Mouse (Mus musculus) CD4-positive, CD25-positive, alpha-beta regulatory T cell, adult 2 months (primary cell): ENCODE measurements around the gene Ppfia1.

Source experiments
- DNase-seq: peaks from one replicate; pipeline ENCODE4 v3.0.0-alpha.2; 2012; ENCODE audit warnings: low read depth, low spot score

Gene Ppfia1

DNA sequence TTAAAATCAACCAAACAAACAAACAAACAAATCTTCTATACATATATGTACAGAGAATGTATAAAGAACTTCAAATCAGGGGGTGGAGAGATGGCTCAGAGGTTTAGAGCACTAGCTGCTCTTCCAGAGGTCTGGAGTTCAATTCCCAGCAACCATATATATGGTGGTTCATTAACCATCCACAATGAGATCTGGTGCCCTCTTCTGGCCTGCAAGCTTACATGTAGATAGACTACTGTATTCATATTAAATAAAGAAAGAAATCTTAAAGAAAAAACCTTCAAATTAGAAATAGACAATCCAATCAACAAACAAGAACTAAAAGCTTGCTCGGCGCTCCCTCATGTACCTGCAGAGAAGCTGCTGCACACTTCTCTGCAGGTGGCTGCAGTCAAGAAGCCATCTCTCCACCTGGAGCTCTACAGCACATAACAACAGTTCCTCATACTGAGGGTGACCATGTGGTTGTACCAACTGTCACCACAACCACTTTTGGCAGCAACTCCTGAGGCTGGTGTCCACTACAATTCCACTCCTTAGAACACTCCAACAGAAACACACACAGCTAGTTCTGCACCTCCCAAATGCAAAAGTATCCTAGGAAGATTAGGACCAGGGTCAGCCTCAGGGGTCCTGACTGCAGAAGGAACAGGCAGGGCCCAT lies 3.5 kb downstream of the Ppfia1 start:
- peak; percentile 35 for DNase-seq

DNA sequence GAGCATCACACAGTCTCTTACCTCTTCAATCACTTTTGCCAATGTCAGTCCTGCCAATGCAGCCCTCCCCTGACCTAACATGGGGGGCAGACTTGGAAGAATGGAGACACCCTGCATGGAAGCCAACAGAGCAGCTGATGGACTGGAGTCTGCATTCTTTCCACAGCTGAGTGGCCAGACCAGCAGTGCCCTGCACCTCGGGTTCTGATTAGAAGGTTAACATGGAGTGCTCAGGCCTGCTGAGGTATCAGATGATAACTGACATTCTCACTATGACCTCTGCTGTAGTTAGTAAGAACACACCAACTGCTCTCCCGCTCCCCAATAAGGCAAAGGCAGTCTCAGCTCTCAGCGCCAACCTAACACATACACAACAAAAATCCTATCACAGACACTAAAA lies 8.3 kb downstream of the Ppfia1 start:
- DNase-seq = no peak

DNA sequence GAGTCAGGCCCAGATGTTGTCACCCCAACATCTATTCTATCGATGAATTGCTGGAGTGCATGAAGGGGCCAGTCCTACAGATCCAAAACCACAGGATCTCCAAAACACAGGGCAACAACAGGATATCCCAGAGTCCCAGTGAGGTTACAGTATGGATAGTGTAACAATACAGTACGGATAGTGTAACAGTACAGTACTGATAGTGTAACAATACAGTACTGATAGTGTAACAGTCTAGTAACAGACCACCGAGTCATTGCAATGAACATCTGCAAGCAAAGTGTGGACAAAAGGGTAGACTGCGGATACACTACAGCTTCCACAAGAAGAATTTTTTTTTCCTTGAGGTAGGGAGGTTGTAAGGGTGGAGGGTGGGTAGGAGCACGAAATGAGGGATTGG lies 12.2 kb downstream of the Ppfia1 start:
- DNase-seq = no peak

DNA sequence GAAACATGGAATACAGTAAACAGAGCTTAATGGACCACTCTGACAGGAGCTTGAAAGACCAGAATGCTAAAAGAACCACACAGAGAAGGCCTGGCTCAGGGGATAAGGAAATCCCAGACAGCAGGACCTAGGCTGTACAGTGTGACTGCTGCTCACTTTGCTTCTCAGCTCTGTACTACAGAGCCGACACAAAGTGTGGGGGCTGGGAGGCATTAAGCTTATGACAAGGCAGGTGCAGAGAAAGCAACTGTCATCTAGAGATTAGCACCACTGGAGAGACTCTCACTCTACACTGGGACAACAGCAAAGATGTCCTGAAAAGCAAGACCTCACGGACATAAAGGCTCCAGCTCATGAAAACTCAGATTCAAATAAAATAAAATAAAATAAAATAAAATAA lies 14.4 kb downstream of the Ppfia1 start:
- DNase-seq = no peak

DNA sequence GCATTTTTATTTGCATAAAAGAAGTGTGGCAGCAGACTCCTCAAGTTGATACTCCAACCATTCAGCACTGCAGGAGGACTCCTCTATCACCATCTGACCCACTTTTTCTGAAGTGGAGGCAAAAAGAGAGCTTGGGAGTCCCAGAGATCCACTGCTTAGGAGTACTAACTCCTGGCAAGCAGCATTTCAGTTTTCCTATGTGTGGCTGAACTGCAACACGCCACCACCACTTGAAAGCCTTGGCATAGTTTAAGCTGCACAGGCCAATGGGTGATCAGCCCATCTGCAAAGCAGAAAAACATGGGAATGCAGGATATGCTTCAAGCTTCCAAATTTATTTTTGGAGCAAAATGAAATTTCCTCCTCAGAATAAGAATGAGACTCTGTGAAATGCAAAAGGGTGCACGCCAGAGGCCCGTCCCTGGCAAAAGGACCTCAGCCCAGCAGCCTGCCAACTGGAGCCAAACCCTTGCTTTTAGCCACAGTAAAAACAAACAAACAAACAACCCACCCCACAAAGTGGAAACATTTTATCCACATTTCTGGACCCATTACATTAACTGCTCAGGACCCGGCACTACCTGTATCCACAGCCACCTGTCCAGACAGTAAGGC lies 15.4 kb downstream of the Ppfia1 start:
- DNase-seq = no peak

DNA sequence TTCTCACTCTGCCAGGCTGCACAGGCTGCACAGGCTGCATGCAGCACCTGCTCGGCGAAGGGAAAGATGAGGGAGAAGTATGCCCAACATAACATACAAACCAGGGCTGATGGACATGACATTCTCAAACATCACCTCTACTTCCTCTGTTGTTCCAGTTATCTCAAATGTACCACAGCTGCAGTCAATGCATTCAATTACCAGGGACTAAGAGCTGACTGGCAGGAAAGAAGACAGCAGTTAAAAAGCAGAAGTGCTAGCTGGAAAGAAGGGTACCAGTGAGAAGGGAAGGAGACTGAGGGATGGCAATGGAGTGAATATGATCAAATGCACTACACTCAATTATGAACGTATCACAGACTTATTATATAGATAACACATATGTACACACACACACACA lies 17.2 kb downstream of the Ppfia1 start:
- no peak for DNase-seq

DNA sequence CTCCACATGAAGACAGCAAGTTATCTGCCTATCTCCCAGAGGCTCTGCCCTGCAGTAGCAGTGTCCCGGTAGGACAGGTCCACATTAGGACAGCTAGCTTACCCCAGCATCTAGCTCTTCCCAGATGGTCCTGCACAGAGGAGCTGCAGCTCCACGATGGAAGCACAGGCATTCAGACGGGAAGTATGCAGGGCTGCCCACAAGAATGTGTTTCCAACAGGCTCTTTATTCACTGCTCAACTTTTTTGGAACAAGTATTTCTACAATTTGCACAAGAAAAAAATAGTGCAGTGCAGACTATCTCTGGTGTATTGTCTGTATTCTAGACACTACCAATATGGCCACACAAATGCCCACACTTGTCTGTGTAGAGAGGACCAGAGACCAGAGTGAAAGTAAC lies 18.8 kb downstream of the Ppfia1 start:
- no peak for DNase-seq

DNA sequence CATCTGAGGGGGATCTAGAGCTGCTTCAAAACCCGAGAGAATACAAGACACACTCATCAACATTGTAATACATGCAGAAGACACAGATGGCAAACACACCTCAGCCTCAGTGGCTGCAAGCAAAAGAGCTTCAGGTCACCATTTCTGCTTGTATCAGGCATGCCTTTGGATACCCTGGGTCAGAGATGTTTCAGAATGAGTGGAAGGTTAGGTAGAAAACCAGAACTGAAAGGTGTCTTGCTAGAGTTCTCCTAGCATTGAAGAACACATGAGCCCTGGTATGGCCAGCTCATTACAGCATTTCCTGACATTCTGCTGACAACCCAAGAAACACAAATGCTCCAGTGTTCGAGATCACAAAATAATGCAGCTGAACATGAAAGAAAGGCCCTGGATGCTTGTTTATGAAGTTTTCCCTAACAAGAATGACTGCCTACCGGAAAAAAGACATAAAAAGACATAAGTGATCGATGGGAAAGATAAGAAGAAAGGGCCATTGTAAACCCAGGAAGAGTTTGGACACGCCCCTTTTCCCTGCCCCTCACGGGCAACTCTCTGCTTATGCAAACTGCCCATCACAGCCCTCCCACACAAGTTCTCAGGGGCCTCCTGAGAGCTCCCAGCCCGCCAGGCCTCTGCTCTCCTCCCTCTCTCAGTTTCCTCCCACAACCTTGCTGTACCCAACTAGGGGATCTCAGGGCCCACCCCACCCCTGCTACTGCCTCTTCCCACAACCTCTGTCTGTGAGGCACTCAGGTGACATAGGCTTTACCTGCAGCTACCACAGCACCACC lies 21.7 kb downstream of the Ppfia1 start:
- DNase-seq = no peak

DNA sequence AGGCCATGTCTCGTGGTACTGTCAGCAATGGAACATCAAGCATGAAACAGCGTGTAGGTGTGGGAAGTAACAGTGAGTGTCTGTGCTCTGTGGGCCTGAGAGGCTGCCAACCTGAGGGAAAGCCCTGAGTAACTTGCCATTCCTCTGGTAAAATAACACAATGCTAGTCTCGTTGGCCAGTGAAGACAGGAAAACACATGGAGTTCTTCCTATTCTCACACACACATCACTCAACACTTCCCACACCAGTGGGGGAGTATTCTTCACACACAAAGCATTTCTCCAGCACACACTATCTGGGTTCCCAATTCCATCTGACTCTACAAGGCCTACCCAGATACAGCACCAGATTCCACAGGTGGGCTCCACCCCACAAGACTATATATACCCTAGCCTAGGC lies 23.7 kb downstream of the Ppfia1 start:
- DNase-seq = no peak

DNA sequence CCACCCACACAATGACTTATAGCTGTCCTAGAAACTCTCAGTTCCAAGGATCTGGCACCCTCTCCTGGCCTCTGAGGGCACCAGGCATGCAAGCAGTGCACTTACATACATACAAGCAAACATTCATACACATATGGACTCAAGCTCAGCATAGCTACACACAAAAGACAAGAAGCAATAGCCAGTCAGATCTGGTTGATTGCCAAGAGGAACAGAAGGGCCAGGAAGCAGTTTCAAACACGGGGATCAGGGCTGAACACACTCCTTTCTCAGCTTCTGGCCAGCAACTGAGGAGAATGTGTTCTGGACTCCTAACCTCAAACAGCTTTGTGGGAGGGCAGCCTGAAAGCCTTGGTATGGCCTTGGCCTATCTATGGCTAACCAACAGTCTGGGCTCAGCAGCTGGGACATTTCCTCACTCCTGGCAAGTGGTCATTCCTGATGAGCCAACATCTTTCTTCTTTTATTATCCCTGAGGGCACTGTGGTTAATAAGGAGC lies 25.8 kb downstream of the Ppfia1 start:
- DNase-seq = no peak

DNA sequence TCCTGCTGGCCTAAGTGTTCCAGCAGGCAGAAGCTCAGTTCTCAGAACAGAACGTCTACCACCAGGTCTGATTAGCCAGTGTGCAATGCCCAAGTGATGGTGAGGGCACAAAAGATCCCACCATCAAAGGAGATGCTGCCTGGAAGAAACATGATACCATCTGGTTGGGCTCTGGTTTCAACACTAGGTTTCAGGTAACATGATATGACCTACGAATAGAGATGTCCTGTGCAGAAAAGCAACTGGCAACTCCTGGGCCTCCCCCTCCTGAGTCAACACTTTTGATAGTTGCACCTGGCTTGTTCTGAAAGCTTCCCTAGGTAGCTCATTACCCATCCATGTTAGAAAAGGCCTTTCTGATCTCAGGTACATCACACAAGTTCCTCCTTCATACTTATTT lies 26.9 kb downstream of the Ppfia1 start:
- no peak for DNase-seq

DNA sequence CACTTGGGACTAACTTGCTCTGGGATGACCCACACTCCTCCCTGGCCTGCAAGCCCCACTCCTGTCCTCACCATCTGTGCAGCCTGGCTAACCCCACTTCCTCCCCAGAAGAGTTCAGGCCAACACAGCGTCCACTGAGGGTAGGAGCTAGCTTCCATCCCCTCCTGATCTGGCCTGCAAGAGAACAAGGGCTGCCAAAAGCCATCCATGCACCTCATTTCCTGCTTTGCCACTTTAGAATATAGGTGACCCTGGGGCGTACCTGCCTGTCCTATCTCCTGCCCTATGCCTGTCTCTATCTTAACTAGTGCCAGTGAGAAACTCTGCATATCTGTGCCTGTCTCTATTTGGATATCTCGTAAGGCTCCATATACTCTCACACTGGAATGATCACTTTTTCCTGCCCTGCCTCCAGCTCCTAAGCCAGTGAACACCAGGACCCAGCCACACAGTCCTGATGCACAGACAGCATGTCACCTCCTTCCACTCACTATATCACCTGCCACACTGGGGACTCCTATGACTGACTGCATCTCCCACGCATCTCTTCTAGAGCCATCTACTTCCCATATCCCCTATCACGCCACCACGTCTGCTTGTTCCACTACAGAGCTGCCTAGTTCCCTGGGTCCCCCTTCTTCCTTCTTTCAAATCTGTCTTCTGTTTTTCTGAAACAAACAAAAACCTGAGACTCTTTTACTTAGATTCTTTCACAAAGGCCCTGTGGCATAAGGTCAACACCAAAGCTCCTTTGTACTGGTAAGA lies 28.9 kb downstream of the Ppfia1 start:
- no peak for DNase-seq

DNA sequence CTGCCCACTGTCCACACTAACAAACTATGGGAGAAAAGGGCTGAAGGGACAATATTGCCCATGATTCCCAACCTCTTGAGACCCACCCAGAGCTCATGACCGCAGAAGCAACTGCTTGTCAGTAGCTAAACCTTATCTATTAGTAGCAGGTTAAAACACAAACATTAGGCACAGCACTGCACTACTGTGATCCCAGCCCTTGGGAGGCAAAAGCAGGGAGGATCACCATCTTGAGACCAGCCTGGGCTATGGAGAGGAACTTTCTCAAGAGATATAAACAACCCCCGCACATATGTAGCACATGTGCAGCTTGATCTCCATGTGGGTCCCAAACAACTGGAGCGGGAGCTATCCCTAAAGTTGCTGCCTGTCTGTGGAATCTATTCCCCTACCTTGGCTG lies 30.1 kb downstream of the Ppfia1 start:
- DNase-seq = no peak

DNA sequence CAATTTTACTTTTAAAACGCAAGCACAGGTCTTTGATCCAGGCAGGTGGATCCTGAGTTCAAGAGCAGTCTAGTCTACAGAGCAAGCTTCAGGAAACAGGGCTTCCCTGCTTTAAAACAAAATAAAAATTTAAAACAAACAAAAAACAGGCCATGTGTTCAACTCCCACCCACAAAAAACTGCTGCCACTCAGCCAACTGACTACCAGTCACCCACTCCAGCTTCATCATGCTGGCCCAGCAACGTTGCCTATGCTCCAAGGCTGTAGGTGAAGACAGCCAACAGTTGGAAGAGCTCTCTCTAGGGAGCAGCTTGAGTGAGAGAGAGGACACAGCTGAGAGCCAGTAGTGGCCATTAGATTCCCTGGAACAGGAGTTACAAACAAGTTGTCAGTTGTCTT lies 31.6 kb downstream of the Ppfia1 start:
- no peak for DNase-seq

DNA sequence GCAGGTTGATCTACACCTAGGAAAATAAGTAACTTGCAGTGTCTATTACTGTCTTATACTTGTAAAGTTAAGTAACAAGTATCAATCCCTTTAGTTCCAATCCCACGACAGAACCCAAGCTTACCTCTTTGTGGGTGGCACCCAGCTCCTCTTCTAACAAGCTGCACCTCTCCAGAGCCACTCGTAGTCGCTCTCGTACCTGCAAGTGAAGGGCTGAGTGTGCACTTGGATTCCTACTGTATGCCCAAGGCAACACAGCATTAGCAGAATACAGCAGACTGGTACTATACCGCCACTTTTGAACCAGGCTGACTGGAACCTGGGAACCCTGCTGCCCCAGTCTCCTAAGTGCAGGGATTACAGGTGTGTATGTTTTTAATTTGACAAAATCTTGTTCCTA lies 33.7 kb downstream of the Ppfia1 start:
- DNase-seq = no peak

DNA sequence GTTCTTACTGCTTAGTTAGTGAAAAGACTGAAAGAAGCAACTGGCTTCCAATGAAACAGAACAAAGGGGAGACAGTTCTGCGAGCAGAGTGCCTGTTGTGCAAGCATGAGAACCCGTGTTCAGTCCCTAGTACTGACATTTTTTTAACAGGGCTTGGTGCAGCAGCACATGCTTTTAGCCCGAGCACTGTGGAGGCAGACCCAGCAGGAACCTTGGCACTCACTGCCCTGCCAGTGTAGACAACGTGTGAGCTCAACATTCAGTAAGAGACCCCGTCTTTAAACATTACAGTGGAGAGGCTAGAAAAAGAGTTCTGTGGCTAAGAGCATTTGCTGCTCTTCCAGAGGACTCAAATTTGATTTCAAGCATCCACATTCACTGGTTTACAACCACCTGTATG lies 36.8 kb downstream of the Ppfia1 start:
- DNase-seq = no peak

DNA sequence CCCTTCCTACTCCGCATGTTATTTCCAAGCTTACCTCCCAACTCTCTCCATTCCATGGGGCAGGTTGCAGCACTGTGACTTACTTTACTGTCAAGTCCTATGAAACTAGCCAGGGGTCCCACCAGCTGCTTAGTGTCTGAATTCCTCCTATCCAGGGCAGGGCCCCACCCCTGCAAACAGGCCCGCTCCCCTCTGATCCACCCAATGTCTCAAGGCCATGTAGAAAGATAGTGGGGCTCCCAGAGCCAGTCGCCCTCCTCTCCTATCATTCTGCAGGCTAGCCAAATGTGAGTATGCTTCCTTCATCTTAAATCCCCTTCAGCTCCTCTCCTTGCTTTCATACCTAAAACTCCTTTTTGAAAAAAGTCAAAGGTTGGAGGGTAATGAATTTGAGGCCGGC lies 44.4 kb downstream of the Ppfia1 start:
- no peak for DNase-seq

DNA sequence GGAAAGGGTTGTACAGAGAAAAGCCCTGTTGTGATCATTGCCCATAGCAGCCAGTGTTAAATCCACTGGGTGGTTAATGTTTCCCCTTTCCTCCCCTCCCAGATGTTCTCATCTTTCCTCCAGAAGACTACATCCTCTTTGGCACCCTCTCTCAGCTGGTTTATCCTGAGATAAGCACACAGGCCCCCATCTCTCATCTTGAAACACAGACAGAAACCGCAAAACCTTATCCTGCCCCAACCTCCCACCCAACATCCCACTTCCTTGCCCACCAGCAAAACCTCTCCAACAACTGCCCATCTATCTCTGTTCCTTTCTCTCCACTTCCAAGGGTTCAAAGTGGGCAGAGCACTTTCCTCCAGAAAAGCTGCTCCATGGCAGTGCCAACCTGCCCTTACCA lies 46.7 kb downstream of the Ppfia1 start:
- no peak for DNase-seq

DNA sequence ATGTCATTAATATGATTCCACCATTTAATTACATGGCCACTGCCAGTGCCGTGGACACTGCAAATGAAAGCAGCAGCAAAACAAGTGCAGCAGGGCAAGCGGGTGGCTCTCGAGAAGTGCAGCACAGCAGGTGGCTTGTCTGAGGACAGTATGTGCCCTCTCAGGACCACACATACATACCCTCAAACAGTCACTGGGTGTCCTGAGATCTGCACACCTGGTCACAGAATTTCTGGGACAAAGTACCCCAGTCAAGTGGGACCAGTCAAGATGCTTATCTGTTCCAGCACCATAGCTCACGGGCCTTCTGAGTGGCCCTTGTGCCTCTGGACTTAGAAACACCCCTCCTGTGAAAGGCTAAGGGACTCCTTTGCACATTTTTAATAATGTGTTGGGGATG lies 49.6 kb downstream of the Ppfia1 start:
- no peak for DNase-seq

DNA sequence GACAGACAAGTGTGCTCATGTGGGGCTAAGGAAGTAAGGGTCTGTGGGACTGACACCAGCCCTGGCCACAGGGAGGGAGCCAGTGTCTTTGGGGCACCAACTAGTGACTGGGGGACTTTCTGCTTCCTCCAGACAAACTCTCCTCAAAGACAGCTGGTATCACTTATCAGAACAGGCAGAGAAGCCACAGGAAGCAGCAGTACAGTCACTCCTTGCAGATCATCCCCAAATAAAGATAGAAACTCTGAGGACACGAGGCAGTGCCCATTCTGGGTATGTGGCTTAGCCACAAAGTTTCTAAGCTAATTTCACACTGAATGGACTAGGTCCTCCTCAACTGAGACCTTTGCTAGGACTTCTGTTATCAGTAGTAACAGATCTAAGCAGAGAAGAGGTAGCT lies 60.6 kb downstream of the Ppfia1 start:
- DNase-seq = no peak

DNA sequence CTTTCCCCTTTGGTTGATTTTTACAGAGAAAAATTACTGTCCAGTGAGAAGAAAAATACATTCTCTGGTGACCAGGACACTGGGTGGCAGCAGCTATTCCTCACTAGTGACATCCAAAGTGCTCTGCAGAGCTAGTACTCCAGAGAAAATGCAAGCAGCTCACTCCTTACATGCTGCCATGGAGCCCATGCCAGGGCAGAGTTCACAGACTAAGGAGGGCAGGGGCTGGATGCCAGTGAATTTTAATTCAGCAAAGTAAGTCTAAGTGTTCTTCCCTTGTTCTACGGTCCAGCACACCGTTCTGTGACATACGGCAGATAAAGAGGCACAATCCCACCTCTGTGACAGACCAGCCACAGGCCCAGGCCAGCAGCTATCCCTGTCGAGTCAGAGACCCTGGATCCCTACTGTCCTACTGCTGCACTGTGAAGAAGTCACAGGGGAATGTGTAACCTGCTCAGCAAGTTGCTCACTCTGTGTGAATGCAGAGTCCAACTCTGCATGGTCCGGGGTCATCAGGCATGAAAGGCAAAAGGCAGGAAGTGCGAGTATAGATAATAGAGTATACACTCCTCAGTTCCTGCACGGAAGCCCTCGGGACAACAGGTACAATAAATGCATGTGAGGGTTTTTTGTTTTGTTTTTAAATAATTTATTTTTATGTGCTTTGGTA lies 63.2 kb downstream of the Ppfia1 start:
- DNase-seq = no peak
